9 mouse cellular contexts compared by ENCODE assay signal in genomic region chr14:75871111-75871510, GRCm38 (mm10). TPM values are rescaled to one million over a fixed set of nuclear protein-coding genes. Genes with fewer than 3 reads are reported as not detected.
DNase-seq lines count a peak whose midpoint lies in the region; ATAC-seq and TF ChIP-seq lines count a peak whose summit lies in the region.
"Had no signal": no experiment of that assay in that cellular context is flagged by ENCODE, and none has a peak within 500 bp of the region (broad histone marks: within the 10 kb centered on the region; RNA-seq: fewer than 3 reads in every experiment).

No protein-coding gene starts in this region.

- no peak for ATAC-seq in heart, embryonic 16.5 days (replicated peaks; ENCODE audit: extremely low read depth, insufficient read depth, low FRiP score)
- ATAC-seq in forebrain, embryonic 11.5 days (replicated peaks; ENCODE audit: low FRiP score), result peak; percentile 72
- ATAC-seq in hindbrain, embryonic 12.5 days (ENCODE audit: low FRiP score), result peak; percentile 68
- no peak for ATAC-seq in midbrain, embryonic 16.5 days
- no peak for ATAC-seq in stomach, postnatal 0 days (ENCODE audit: low FRiP score, low TSS enrichment)
- ATAC-seq: activated CD4-positive, CD25-positive, alpha-beta regulatory T cell, adult 4 months had no signal

- H3K27ac ChIP-seq in heart, embryonic 16.5 days (ENCODE audit: low read length), result no peak overlapping the region
- no peak overlapping the region for H3K27ac ChIP-seq in forebrain, embryonic 11.5 days (ENCODE audit: low read depth, low read length)
- no peak overlapping the region for H3K27ac ChIP-seq in hindbrain, embryonic 12.5 days
- peak overlapping the region; percentile 63; the same call in 1 of the 2 replicates for H3K27ac ChIP-seq in midbrain, embryonic 16.5 days (ENCODE audit: low read length)
- no peak overlapping the region for H3K27ac ChIP-seq in stomach, postnatal 0 days (replicated peaks)

- H3K4me3 ChIP-seq in heart, embryonic 16.5 days (ENCODE audit: low read length), result no peak overlapping the region; the same call in 1 of the 2 replicates
- no peak overlapping the region for H3K4me3 ChIP-seq in forebrain, embryonic 11.5 days (ENCODE audit: low read depth, low read length)
- peak overlapping the region; percentile 14; the same call in 1 of the 2 replicates for H3K4me3 ChIP-seq in hindbrain, embryonic 12.5 days
- H3K4me3 ChIP-seq in midbrain, embryonic 16.5 days (ENCODE audit: low read depth, low read length), result no peak overlapping the region; the same call in 1 of the 2 replicates
- H3K4me3 ChIP-seq in stomach, postnatal 0 days (ENCODE audit: low read depth, low read length), result no peak overlapping the region

- no peak overlapping the region for H3K9ac ChIP-seq in heart, embryonic 16.5 days (ENCODE audit: low read length)
- no peak overlapping the region for H3K9ac ChIP-seq in forebrain, embryonic 11.5 days (ENCODE audit: low read length)
- no peak overlapping the region for H3K9ac ChIP-seq in hindbrain, embryonic 12.5 days
- no peak overlapping the region for H3K9ac ChIP-seq in midbrain, embryonic 16.5 days (ENCODE audit: low read depth, low read length)
- H3K9ac ChIP-seq in stomach, postnatal 0 days (ENCODE audit: low read length), result no peak overlapping the region

- 16% methylated on average over 4 of the region's 5 CpGs for WGBS in heart, embryonic 16.5 days
- 0% methylated on average over 4 of the region's 5 CpGs for WGBS in forebrain, embryonic 11.5 days
- WGBS in hindbrain, embryonic 12.5 days, result 16% methylated on average over 4 of the region's 5 CpGs
- 9% methylated on average over 4 of the region's 5 CpGs for WGBS in midbrain, embryonic 16.5 days
- 19% methylated on average over 4 of the region's 5 CpGs for WGBS in stomach, postnatal 0 days

- no peak for TF ChIP-seq EP300 in stomach, postnatal 0 days (optimal IDR thresholded peaks at IDR 0.05)

- H3K4me2 ChIP-seq in heart, embryonic 16.5 days (ENCODE audit: low read depth, low read length), result peak overlapping the region; percentile 2; the same call in 1 of the 2 replicates
- no peak overlapping the region for H3K4me2 ChIP-seq in forebrain, embryonic 11.5 days (ENCODE audit: low read depth, low read length, severe bottlenecking)
- peak overlapping the region; percentile 38 for H3K4me2 ChIP-seq in hindbrain, embryonic 12.5 days (replicated peaks)
- H3K4me2 ChIP-seq in midbrain, embryonic 16.5 days (ENCODE audit: low read length), result peak overlapping the region; percentile 25; the same call in 1 of the 2 replicates
- H3K4me2 ChIP-seq in stomach, postnatal 0 days (replicated peaks; ENCODE audit: low read depth), result no peak overlapping the region

- no peak for TF ChIP-seq CTCF in stomach, postnatal 0 days (IDR thresholded peaks at IDR 0.05; ENCODE audit: low read depth)

- no peaks in the 10 kb centered on the region for H3K36me3 ChIP-seq in heart, embryonic 16.5 days (ENCODE audit: control insufficient read depth, insufficient read depth)
- H3K36me3 ChIP-seq in forebrain, embryonic 11.5 days (ENCODE audit: control insufficient read depth, insufficient read depth, low read length), result no peaks in the 10 kb centered on the region
- H3K36me3 ChIP-seq in hindbrain, embryonic 12.5 days, result no peaks in the 10 kb centered on the region
- no peaks in the 10 kb centered on the region for H3K36me3 ChIP-seq in midbrain, embryonic 16.5 days (ENCODE audit: control insufficient read depth, insufficient read depth, low read length)
- H3K36me3 ChIP-seq in stomach, postnatal 0 days (ENCODE audit: control insufficient read depth, insufficient read depth, low read length), result no peaks in the 10 kb centered on the region

- H3K4me1 ChIP-seq in heart, embryonic 16.5 days (ENCODE audit: control insufficient read depth, insufficient read depth, low read length), result no peaks in the 10 kb centered on the region
- peaks cover 4% of the 10 kb centered on the region; the same call in 1 of the 2 replicates for H3K4me1 ChIP-seq in forebrain, embryonic 11.5 days (replicated peaks; ENCODE audit: control insufficient read depth, insufficient read depth, low read length)
- H3K4me1 ChIP-seq in hindbrain, embryonic 12.5 days, result no peaks in the 10 kb centered on the region
- H3K4me1 ChIP-seq in midbrain, embryonic 16.5 days (ENCODE audit: control insufficient read depth, insufficient read depth, low read length), result 0 out of 2 replicates have a peak, but pooled peaks cover 6% of the 10 kb centered on the region
- H3K4me1 ChIP-seq in stomach, postnatal 0 days (replicated peaks; ENCODE audit: control insufficient read depth, insufficient read depth), result no peaks in the 10 kb centered on the region

- no peak for DNase-seq in heart, adult 9 months (ENCODE audit: low spot score in 2 of 2)
- peak; percentile 66 for DNase-seq in forebrain, embryonic 11.5 days (ENCODE audit: low spot score)
- DNase-seq in spleen, postnatal 10 days (ENCODE audit: low spot score in 2 of 2), result no peak
- no peak for DNase-seq in stomach, postnatal 0 days (ENCODE audit: low spot score)
- DNase-seq in spleen, adult 12 weeks (ENCODE audit: low spot score), result no peak

- H3K27me3 ChIP-seq in heart, embryonic 16.5 days (ENCODE audit: control insufficient read depth, insufficient read depth, low read length), result no peaks in the 10 kb centered on the region
- no peaks in the 10 kb centered on the region for H3K27me3 ChIP-seq in forebrain, embryonic 11.5 days (ENCODE audit: control insufficient read depth, insufficient read depth, low read length)
- H3K27me3 ChIP-seq in hindbrain, embryonic 12.5 days, result no peaks in the 10 kb centered on the region
- no peaks in the 10 kb centered on the region for H3K27me3 ChIP-seq in midbrain, embryonic 16.5 days (ENCODE audit: control insufficient read depth, insufficient read depth, low read depth, low read length)
- H3K27me3 ChIP-seq in stomach, postnatal 0 days (ENCODE audit: control insufficient read depth, insufficient read depth, low read length), result no peaks in the 10 kb centered on the region

- H3K9me3 ChIP-seq in heart, embryonic 16.5 days (replicated peaks; ENCODE audit: control insufficient read depth, low read length), result no peaks in the 10 kb centered on the region
- H3K9me3 ChIP-seq in forebrain, embryonic 11.5 days (ENCODE audit: control insufficient read depth, low read length), result no peaks in the 10 kb centered on the region; the same call in 1 of the 2 replicates
- no peaks in the 10 kb centered on the region for H3K9me3 ChIP-seq in hindbrain, embryonic 12.5 days (replicated peaks)
- no peaks in the 10 kb centered on the region for H3K9me3 ChIP-seq in midbrain, embryonic 16.5 days (replicated peaks; ENCODE audit: control insufficient read depth, low read length, poor library complexity, severe bottlenecking)
- H3K9me3 ChIP-seq in stomach, postnatal 0 days (ENCODE audit: control insufficient read depth, low read length), result no peaks in the 10 kb centered on the region

RNA-seq across cellular contexts. Expression of gene Tpt1, which starts 26.2 kb away (rescaled TPM):
- 770 and 775 TPM in 2 replicates for polyA plus RNA-seq in heart, embryonic 16.5 days (2015; fragmentation: Nextera tagmentation; extraction: Ambion mirVana)
- polyA plus RNA-seq in forebrain, embryonic 11.5 days (2014; fragmentation: Nextera tagmentation; extraction: Ambion mirVana), result 889 and 1,020 TPM in 2 replicates
- 873 and 904 TPM in 2 replicates for polyA plus RNA-seq in hindbrain, embryonic 12.5 days (2016; fragmentation: Nextera tagmentation; extraction: Ambion mirVana)
- 606 and 643 TPM in 2 replicates for polyA plus RNA-seq in midbrain, embryonic 16.5 days (2015; fragmentation: Nextera tagmentation; extraction: Ambion mirVana)
- polyA plus RNA-seq in stomach, postnatal 0 days (2015; fragmentation: Nextera tagmentation; extraction: Ambion mirVana), result 1,101 and 1,127 TPM in 2 replicates

Comparison
In these comparisons a context has a peak if more than half of its experiments do, and no peak if none do; other contexts are left out.
1. ATAC-seq: peak in forebrain, embryonic 11.5 days (single experiment) and hindbrain, embryonic 12.5 days (single experiment); none in heart, embryonic 16.5 days (single experiment), midbrain, embryonic 16.5 days (single experiment) and stomach, postnatal 0 days (single experiment).
2. H3K4me2 ChIP-seq: peak in heart, embryonic 16.5 days (single experiment), hindbrain, embryonic 12.5 days (single experiment) and midbrain, embryonic 16.5 days (single experiment); none in forebrain, embryonic 11.5 days (single experiment) and stomach, postnatal 0 days (single experiment).